ENCODE assay signal across 9 mouse cellular contexts in genomic region chr7:34387784-34388444, GRCm38 (mm10). TPM values are rescaled to one million over a fixed set of nuclear protein-coding genes. Genes with fewer than 3 reads are reported as not detected.
DNase-seq lines count a peak whose midpoint lies in the region; ATAC-seq lines count a peak whose summit lies in the region.
"Had no signal": no experiment of that assay in that cellular context is flagged by ENCODE, and none has a peak within 500 bp of the region (broad histone marks: within the 10 kb centered on the region; RNA-seq: fewer than 3 reads in every experiment).

No protein-coding gene starts in this region.

- ATAC-seq in hindbrain, embryonic 14.5 days (ENCODE audit: low FRiP score): no peak
- ATAC-seq: Patski had no signal

- no peak overlapping the region for H3K27ac ChIP-seq in hindbrain, embryonic 14.5 days
- H3K27ac ChIP-seq in midbrain, embryonic 10.5 days (replicated peaks): peak overlapping the region; percentile 99

- peak overlapping the region; percentile 91 for H3K9ac ChIP-seq in hindbrain, embryonic 14.5 days

- peak; percentile 34 for DNase-seq in embryo, embryonic 10.5 days (ENCODE audit: low spot score)
- no peak for DNase-seq in embryo, embryonic 9.5 days (ENCODE audit: extremely low spot score)
- peak; percentile 35 for DNase-seq in 3T3-L1 (ENCODE audit: low read depth, low spot score)
- DNase-seq in c-Kit-negative CD71-positive TER-119-positive erythroid progenitor cells, embryonic 14.5 days (ENCODE audit: low read depth, low spot score): peak; percentile 22
- DNase-seq in hindbrain, embryonic 14.5 days (ENCODE audit: low spot score): no peak
- DNase-seq in midbrain, embryonic 10.5 days (ENCODE audit: low spot score): no peak
- DNase-seq in cerebellum, adult 11 months: no peak
- DNase-seq in gastrocnemius, adult 18-20 months (ENCODE audit: low spot score): no peak

- H3K36me3 ChIP-seq in hindbrain, embryonic 14.5 days (replicated peaks; ENCODE audit: control insufficient read depth, insufficient read depth): no peaks in the 10 kb centered on the region
- H3K36me3 ChIP-seq in midbrain, embryonic 10.5 days: peaks cover 22% of the 10 kb centered on the region

- H3K4me3 ChIP-seq in hindbrain, embryonic 14.5 days (replicated peaks; ENCODE audit: low read length): peak overlapping the region; percentile 98
- peak overlapping the region; percentile 98 for H3K4me3 ChIP-seq in midbrain, embryonic 10.5 days

- no peaks in the 10 kb centered on the region for H3K9me3 ChIP-seq in hindbrain, embryonic 14.5 days (ENCODE audit: control insufficient read depth, low read length)
- no peaks in the 10 kb centered on the region for H3K9me3 ChIP-seq in midbrain, embryonic 10.5 days (replicated peaks)

- WGBS in hindbrain, embryonic 14.5 days: 2% methylated on average over 5 of the region's 5 CpGs
- 10% methylated on average over 5 of the region's 5 CpGs for WGBS in midbrain, embryonic 10.5 days

- peaks cover 44% of the 10 kb centered on the region for H3K4me1 ChIP-seq in hindbrain, embryonic 14.5 days (replicated peaks; ENCODE audit: control insufficient read depth, insufficient read depth, low read length)
- H3K4me1 ChIP-seq in midbrain, embryonic 10.5 days: peaks cover 47% of the 10 kb centered on the region

- peak overlapping the region; percentile 99 for H3K4me2 ChIP-seq in hindbrain, embryonic 14.5 days (replicated peaks)

- H3K27me3 ChIP-seq in hindbrain, embryonic 14.5 days (ENCODE audit: control insufficient read depth, insufficient read depth, low read length): no peaks in the 10 kb centered on the region
- H3K27me3 ChIP-seq in midbrain, embryonic 10.5 days (ENCODE audit: low read depth, poor library complexity, severe bottlenecking): no peaks in the 10 kb centered on the region
- H3K27me3 ChIP-seq: Patski had no signal

RNA-seq across cellular contexts. Expression of gene Lsm14a, which starts 5.2 kb away (rescaled TPM):
- polyA plus RNA-seq in hindbrain, embryonic 14.5 days (2014; fragmentation: Nextera tagmentation; extraction: Ambion mirVana): 38.2 and 38.7 TPM in 2 replicates
- 109 and 110 TPM in 2 replicates for polyA plus RNA-seq in midbrain, embryonic 10.5 days (2016; fragmentation: Nextera tagmentation; extraction: Ambion mirVana)
- 10 to 100 TPM; 89.5 to 89.6 TPM for total RNA-seq in gastrocnemius, adult 18-20 months (2021)

Comparison
In these comparisons a context has a peak if more than half of its experiments do, and no peak if none do; other contexts are left out.
1. DNase-seq: peak in embryo, embryonic 10.5 days (single experiment), 3T3-L1 (single experiment) and c-Kit-negative CD71-positive TER-119-positive erythroid progenitor cells, embryonic 14.5 days (single experiment); none in embryo, embryonic 9.5 days (single experiment), hindbrain, embryonic 14.5 days (single experiment), midbrain, embryonic 10.5 days (single experiment), cerebellum, adult 11 months (single experiment) and gastrocnemius, adult 18-20 months (single experiment).